Mouse (Mus musculus): ENCODE measurements around the gene Ehd1. TPM values are rescaled to one million over a fixed set of nuclear protein-coding genes. Genes with fewer than 3 reads are reported as not detected.
A peak's percentile ranks its signal among the peaks of the same experiment; 100 is the strongest.

Gene Ehd1
- total RNA-seq, 2 experiments from 2014 or later = 80.2 to 82.3 TPM

DNA sequence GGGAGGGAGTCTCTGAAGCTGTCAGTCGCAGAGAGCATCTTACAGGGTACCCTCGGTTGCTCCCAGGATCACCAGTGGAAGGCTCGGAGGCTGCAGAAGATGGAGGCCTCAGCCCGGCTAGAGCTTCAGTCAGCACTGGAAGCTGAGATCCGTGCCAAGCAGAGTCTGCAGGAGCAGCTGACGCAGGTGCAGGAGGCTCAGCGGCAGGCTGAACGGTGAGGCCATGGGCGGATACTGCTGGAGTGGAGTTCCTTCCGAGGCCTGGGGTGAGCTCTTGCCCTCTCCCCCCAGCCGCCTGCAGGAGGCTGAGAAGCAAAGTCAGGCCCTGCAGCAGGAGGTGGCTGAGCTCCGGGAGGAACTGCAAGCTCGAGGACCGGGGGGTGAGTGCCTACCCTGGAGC, 39.0 kb downstream of the Ehd1 start:
- no peak for TF ChIP-seq CTCF (conservative IDR thresholded peaks at IDR 0.05)
- DNase-seq (ENCODE audit: low spot score in 2 of 2) = no peak
- no peak overlapping the region for H3K4me3 ChIP-seq
- no peak overlapping the region for H3K27ac ChIP-seq

- no peak for DNase-seq (ENCODE audit: low spot score in 2 of 2)
- Histone ChIP-seq H3K27ac (no peak overlapping the region), H3K4me3 (no peak overlapping the region)
- TF ChIP-seq CTCF (conservative IDR thresholded peaks at IDR 0.05) = no peak
Observed at GRCm38 (mm10) chr19:6318145-6318544, 41.6 kb downstream of the Ehd1 start.

GRCm38 (mm10) chr19:6321358-6321757, 44.8 kb downstream of the Ehd1 start:
- Histone ChIP-seq H3K4me3 (no peak overlapping the region), H3K27ac (no peak overlapping the region)
- no peak for DNase-seq (ENCODE audit: low spot score in 2 of 2)
- TF ChIP-seq CTCF (conservative IDR thresholded peaks at IDR 0.05) = no peak

- no peak for TF ChIP-seq CTCF (conservative IDR thresholded peaks at IDR 0.05)
- Histone ChIP-seq H3K4me3 (no peak overlapping the region), H3K27ac (no peak overlapping the region)
- DNase-seq (ENCODE audit: low spot score in 2 of 2) = no peak
Observed at GRCm38 (mm10) chr19:6321786-6322621, 45.5 kb downstream of the Ehd1 start.

- Histone ChIP-seq H3K27ac (no peak overlapping the region), H3K4me3 (no peak overlapping the region)
- no peak for DNase-seq (ENCODE audit: low spot score in 2 of 2)
- TF ChIP-seq CTCF (conservative IDR thresholded peaks at IDR 0.05) = no peak
Observed at GRCm38 (mm10) chr19:6324751-6325150, 48.2 kb downstream of the Ehd1 start.

GRCm38 (mm10) chr19:6331178-6331577, 54.7 kb downstream of the Ehd1 start:
- no peak for DNase-seq (ENCODE audit: low spot score in 2 of 2)
- H3K27ac ChIP-seq = no peak overlapping the region
- TF ChIP-seq CTCF (conservative IDR thresholded peaks at IDR 0.05) = no peak

DNA sequence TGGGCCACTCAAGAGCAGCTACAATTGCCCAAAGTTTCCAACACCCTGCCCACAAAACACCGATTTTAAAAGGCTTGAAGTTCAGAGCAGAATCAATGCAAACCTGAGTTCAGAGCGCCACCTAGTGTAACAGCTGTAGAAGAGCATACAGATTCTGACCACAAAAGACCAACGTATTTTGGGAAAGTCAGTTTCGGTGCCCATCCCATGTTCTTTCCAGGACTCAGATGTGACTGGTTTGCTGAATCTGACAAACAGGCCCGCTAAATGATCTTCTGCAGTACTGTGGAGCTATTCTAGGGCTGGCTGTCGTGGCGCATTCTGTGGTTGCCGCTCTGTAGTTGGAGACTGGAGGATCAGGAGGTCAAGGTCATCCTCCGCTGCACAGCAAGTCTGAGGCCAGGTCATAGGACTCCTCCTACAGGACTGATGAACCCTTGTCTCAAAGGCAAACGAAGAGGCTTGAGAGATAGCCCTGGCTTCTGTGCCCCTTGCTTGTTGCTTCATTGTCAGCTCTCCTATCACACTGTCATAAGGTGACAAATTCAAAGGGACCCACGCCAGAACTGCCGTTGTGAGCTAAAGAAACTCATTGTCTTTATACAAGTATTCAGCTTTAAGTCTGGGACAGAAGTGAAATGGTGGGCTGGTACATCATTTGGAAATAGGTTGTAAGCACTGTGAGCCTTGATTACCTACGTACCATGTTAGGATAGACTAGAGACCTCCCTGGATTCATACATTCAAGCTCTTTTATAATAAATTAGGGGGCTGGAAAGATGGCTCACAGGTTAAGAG, 55.4 kb downstream of the Ehd1 start:
- peak; percentile 52 to 77 for DNase-seq (ENCODE audit: low spot score in 2 of 2)
- Histone ChIP-seq H3K4me3 (peak overlapping the region; percentile 12; the same call in 1 of the 2 replicates), H3K27ac (peak overlapping the region; percentile 54)
- peak; percentile 98 for TF ChIP-seq CTCF (conservative IDR thresholded peaks at IDR 0.05)

More at GRCm38 (mm10) chr19:6331178-6331577, 54.7 kb downstream of the Ehd1 start:
- no peak overlapping the region for H3K4me3 ChIP-seq

- peak overlapping the region; percentile 98 for H3K4me3 ChIP-seq
- DNase-seq (ENCODE audit: low spot score in 2 of 2) = no peak
- peak overlapping the region; percentile 89 for H3K27ac ChIP-seq
- no peak for TF ChIP-seq CTCF (conservative IDR thresholded peaks at IDR 0.05)
Observed at GRCm38 (mm10) chr19:6333761-6334595, 57.5 kb downstream of the Ehd1 start.

DNA sequence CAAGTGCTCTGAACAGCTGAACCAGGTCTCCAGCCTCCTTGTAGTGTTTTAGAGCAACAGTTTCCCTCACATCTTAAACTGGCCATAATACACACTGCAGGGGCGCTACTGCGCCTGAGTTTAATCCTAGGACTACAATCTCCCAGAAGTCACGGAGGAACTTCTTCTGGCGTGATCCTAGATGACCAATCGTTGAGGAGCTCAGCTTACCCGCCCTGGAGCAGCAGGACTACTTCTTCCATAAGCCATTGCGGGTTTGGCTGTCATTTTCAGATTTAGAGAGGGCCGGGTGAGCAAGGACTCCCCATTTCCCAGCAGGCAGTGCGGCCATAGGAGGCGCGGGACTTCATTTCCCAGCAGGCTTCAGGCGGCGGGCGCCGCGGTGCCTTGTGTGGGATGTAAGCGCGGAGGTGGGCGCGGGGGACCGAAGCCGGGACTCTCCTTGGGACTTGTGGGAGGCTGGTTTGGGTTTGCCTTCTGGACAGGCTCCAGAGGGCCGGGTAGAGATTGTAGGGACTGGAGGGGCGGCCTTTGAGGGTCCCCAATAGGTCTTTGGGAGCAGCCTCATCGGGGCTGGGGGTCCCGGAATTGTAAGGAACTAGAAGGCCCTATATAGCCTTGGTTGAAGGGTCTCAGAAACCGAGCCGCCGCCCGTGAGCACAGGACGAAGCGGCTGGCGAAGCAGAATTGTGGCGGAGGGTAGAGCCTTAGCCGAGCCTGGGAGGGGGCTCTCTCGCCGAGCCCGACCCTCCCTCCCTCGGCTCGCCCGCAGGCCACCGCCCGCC, 58.3 kb downstream of the Ehd1 start, which contains the start of gene Men1:
Gene Men1 (plus strand): TSS at position 307 of the 785 bp plus-strand sequence.
- Histone ChIP-seq H3K4me3 (peak within 1 kb of the TSS; percentile 98), H3K27ac (peak within 1 kb of the TSS; percentile 94)
- DNase-seq (ENCODE audit: low spot score in 2 of 2) = peak; percentile 94 to 98
- peak; percentile 72 for TF ChIP-seq CTCF (conservative IDR thresholded peaks at IDR 0.05)

DNA sequence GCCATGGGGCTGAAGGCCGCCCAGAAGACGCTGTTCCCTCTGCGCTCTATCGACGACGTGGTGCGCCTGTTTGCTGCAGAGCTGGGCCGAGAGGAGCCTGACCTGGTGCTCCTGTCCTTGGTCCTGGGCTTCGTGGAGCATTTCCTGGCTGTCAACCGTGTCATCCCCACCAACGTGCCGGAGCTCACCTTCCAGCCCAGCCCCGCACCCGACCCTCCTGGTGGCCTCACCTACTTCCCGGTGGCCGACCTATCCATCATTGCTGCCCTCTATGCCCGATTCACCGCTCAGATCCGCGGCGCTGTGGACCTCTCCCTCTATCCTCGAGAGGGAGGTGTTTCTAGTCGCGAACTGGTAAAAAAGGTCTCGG, 58.9 kb downstream of the Ehd1 start:
- Histone ChIP-seq H3K4me3 (peak overlapping the region; percentile 98), H3K27ac (peak overlapping the region; percentile 94)
- TF ChIP-seq CTCF (conservative IDR thresholded peaks at IDR 0.05) = no peak
- no peak for DNase-seq (ENCODE audit: low spot score in 2 of 2)

- peak overlapping the region; percentile 98; the same call in 1 of the 2 replicates for H3K4me3 ChIP-seq
- H3K27ac ChIP-seq = no peak overlapping the region
- TF ChIP-seq CTCF (conservative IDR thresholded peaks at IDR 0.05) = no peak
- no peak for DNase-seq (ENCODE audit: low spot score in 2 of 2)
Observed at GRCm38 (mm10) chr19:6336920-6337319, 60.4 kb downstream of the Ehd1 start.

DNA sequence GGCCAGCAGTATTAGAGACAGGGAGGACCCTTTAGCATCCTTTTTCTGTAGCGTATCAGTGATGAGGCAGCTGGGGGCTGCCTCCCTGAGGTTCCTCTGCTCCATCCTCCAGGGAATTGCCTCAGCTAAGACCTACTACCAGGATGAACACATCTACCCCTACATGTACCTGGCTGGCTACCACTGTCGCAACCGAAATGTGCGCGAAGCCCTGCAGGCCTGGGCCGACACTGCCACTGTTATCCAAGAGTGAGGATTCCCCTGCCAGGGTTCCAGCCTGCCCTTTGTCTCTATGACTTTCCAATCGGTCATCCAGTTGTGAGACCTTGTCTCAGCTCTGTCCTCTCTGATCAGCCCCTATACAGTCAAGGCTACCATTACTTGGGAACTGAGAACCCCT, 61.6 kb downstream of the Ehd1 start:
- Histone ChIP-seq H3K27ac (no peak overlapping the region), H3K4me3 (no peak overlapping the region)
- TF ChIP-seq CTCF (conservative IDR thresholded peaks at IDR 0.05) = no peak
- no peak for DNase-seq (ENCODE audit: low spot score in 2 of 2)

All from layer of hippocampus, adult 2 months (tissue).